Mouse (Mus musculus): ENCODE data around the gene Selplg. TPM values are rescaled to one million over a fixed set of nuclear protein-coding genes. Genes with fewer than 3 reads are reported as not detected.

The Selplg gene
- polyA plus RNA-seq, 1 experiment from 2014 or later: 2.0 TPM

GRCm38 (mm10) chr5:113852463-113852862 is 20.0 kb upstream of the Selplg start:
- H3K27me3 ChIP-seq (ENCODE audit: control insufficient read depth, insufficient read depth, low read length): no peaks in the 10 kb centered on the region
- H3K36me3 ChIP-seq (ENCODE audit: control insufficient read depth, insufficient read depth, low read length): peaks cover 11% of the 10 kb centered on the region; the same call in 1 of the 2 replicates
- no peak overlapping the region for H3K9ac ChIP-seq (ENCODE audit: low read length)
- H3K9me3 ChIP-seq (ENCODE audit: control insufficient read depth, low read length): no peaks in the 10 kb centered on the region
- H3K4me1 ChIP-seq (replicated peaks; ENCODE audit: control insufficient read depth, insufficient read depth): no peaks in the 10 kb centered on the region
- no peak overlapping the region for H3K4me3 ChIP-seq (ENCODE audit: low read depth, low read length)
- H3K4me2 ChIP-seq (replicated peaks; ENCODE audit: low read depth): no peak overlapping the region
- no peak overlapping the region for H3K27ac ChIP-seq (replicated peaks)
- no peak for TF ChIP-seq EP300 (optimal IDR thresholded peaks at IDR 0.05)
- no peak for TF ChIP-seq CTCF (IDR thresholded peaks at IDR 0.05; ENCODE audit: low read depth)
- ATAC-seq (ENCODE audit: low FRiP score, low TSS enrichment) (no peak), DNase-seq (ENCODE audit: low spot score) (no peak)
- 82% methylated on average over 7 of the region's 7 CpGs for WGBS

GRCm38 (mm10) chr5:113850680-113851230 is 18.3 kb upstream of the Selplg start:
- 87% methylated on average over 8 of the region's 8 CpGs for WGBS
- peaks cover 23% of the 10 kb centered on the region for H3K36me3 ChIP-seq (ENCODE audit: control insufficient read depth, insufficient read depth, low read length)
- no peak overlapping the region for H3K9ac ChIP-seq (ENCODE audit: low read length)
- H3K4me2 ChIP-seq (replicated peaks; ENCODE audit: low read depth): no peak overlapping the region
- TF ChIP-seq CTCF (IDR thresholded peaks at IDR 0.05; ENCODE audit: low read depth) (no peak), EP300 (optimal IDR thresholded peaks at IDR 0.05) (no peak)
- H3K9me3 ChIP-seq (ENCODE audit: control insufficient read depth, low read length): no peaks in the 10 kb centered on the region
- no peak overlapping the region for H3K27ac ChIP-seq (replicated peaks)
- no peaks in the 10 kb centered on the region for H3K4me1 ChIP-seq (replicated peaks; ENCODE audit: control insufficient read depth, insufficient read depth)
- DNase-seq (ENCODE audit: low spot score) (no peak), ATAC-seq (ENCODE audit: low FRiP score, low TSS enrichment) (no peak)
- no peaks in the 10 kb centered on the region for H3K27me3 ChIP-seq (ENCODE audit: control insufficient read depth, insufficient read depth, low read length)
- H3K4me3 ChIP-seq (ENCODE audit: low read depth, low read length): no peak overlapping the region

- no peaks in the 10 kb centered on the region for H3K4me1 ChIP-seq (replicated peaks; ENCODE audit: control insufficient read depth, insufficient read depth)
- no peak overlapping the region for H3K9ac ChIP-seq (ENCODE audit: low read length)
- H3K27ac ChIP-seq (replicated peaks): no peak overlapping the region
- WGBS: 85% methylated on average over 9 of the region's 9 CpGs
- H3K27me3 ChIP-seq (ENCODE audit: control insufficient read depth, insufficient read depth, low read length): no peaks in the 10 kb centered on the region
- H3K4me2 ChIP-seq (replicated peaks; ENCODE audit: low read depth): no peak overlapping the region
- no peak for TF ChIP-seq CTCF (IDR thresholded peaks at IDR 0.05; ENCODE audit: low read depth)
- TF ChIP-seq EP300 (optimal IDR thresholded peaks at IDR 0.05): no peak
- peaks cover 37% of the 10 kb centered on the region for H3K36me3 ChIP-seq (ENCODE audit: control insufficient read depth, insufficient read depth, low read length)
- no peak for DNase-seq (ENCODE audit: low spot score)
- ATAC-seq (ENCODE audit: low FRiP score, low TSS enrichment): no peak
- H3K4me3 ChIP-seq (ENCODE audit: low read depth, low read length): no peak overlapping the region
- H3K9me3 ChIP-seq (ENCODE audit: control insufficient read depth, low read length): no peaks in the 10 kb centered on the region
Observed at GRCm38 (mm10) chr5:113847636-113848035, 15.2 kb upstream of the Selplg start.

GRCm38 (mm10) chr5:113846656-113847055 is 14.2 kb upstream of the Selplg start:
- H3K4me3 ChIP-seq (ENCODE audit: low read depth, low read length): no peak overlapping the region
- H3K27ac ChIP-seq (replicated peaks): no peak overlapping the region
- no peak overlapping the region for H3K9ac ChIP-seq (ENCODE audit: low read length)
- no peaks in the 10 kb centered on the region for H3K9me3 ChIP-seq (ENCODE audit: control insufficient read depth, low read length)
- ATAC-seq (ENCODE audit: low FRiP score, low TSS enrichment) (no peak), DNase-seq (ENCODE audit: low spot score) (no peak)
- H3K4me2 ChIP-seq (replicated peaks; ENCODE audit: low read depth): no peak overlapping the region
- TF ChIP-seq CTCF (IDR thresholded peaks at IDR 0.05; ENCODE audit: low read depth) (no peak), EP300 (optimal IDR thresholded peaks at IDR 0.05) (no peak)
- peaks cover 41% of the 10 kb centered on the region for H3K36me3 ChIP-seq (ENCODE audit: control insufficient read depth, insufficient read depth, low read length)
- no peaks in the 10 kb centered on the region for H3K27me3 ChIP-seq (ENCODE audit: control insufficient read depth, insufficient read depth, low read length)
- 94% methylated on average over 8 of the region's 8 CpGs for WGBS
- H3K4me1 ChIP-seq (replicated peaks; ENCODE audit: control insufficient read depth, insufficient read depth): no peaks in the 10 kb centered on the region

- DNase-seq (ENCODE audit: low spot score) (no peak), ATAC-seq (ENCODE audit: low FRiP score, low TSS enrichment) (no peak)
- Histone ChIP-seq H3K9ac (ENCODE audit: low read length) (no peak overlapping the region), H3K4me3 (ENCODE audit: low read depth, low read length) (no peak overlapping the region), H3K27ac (replicated peaks) (no peak overlapping the region), H3K4me2 (replicated peaks; ENCODE audit: low read depth) (no peak overlapping the region), H3K27me3 (ENCODE audit: control insufficient read depth, insufficient read depth, low read length) (no peaks in the 10 kb centered on the region), H3K4me1 (replicated peaks; ENCODE audit: control insufficient read depth, insufficient read depth) (no peaks in the 10 kb centered on the region), H3K36me3 (ENCODE audit: control insufficient read depth, insufficient read depth, low read length) (peaks cover 41% of the 10 kb centered on the region), H3K9me3 (ENCODE audit: control insufficient read depth, low read length) (no peaks in the 10 kb centered on the region)
- WGBS: 73% methylated on average over 8 of the region's 8 CpGs
- TF ChIP-seq EP300 (optimal IDR thresholded peaks at IDR 0.05): no peak
- no peak for TF ChIP-seq CTCF (IDR thresholded peaks at IDR 0.05; ENCODE audit: low read depth)
Observed at GRCm38 (mm10) chr5:113845627-113846026, 13.2 kb upstream of the Selplg start.

- DNase-seq (ENCODE audit: low spot score) (peak; percentile 77), ATAC-seq (ENCODE audit: low FRiP score, low TSS enrichment) (peak; percentile 65)
- 37% methylated on average over 7 of the region's 7 CpGs for WGBS
- H3K4me3 ChIP-seq (ENCODE audit: low read depth, low read length): no peak overlapping the region
- H3K9ac ChIP-seq (ENCODE audit: low read length): 0 out of 2 replicates have a peak overlapping the region, but pooled peaks have one; percentile 8
- peaks cover 36% of the 10 kb centered on the region for H3K36me3 ChIP-seq (ENCODE audit: control insufficient read depth, insufficient read depth, low read length)
- no peaks in the 10 kb centered on the region for H3K27me3 ChIP-seq (ENCODE audit: control insufficient read depth, insufficient read depth, low read length)
- H3K9me3 ChIP-seq (ENCODE audit: control insufficient read depth, low read length): no peaks in the 10 kb centered on the region
- TF ChIP-seq CTCF (IDR thresholded peaks at IDR 0.05; ENCODE audit: low read depth) (peak; percentile 83), EP300 (optimal IDR thresholded peaks at IDR 0.05) (no peak)
- no peaks in the 10 kb centered on the region for H3K4me1 ChIP-seq (replicated peaks; ENCODE audit: control insufficient read depth, insufficient read depth)
- peak overlapping the region; percentile 29; the same call in 1 of the 2 replicates for H3K4me2 ChIP-seq (replicated peaks; ENCODE audit: low read depth)
- H3K27ac ChIP-seq (replicated peaks): peak overlapping the region; percentile 65
Observed at GRCm38 (mm10) chr5:113844721-113845120, 12.3 kb upstream of the Selplg start.
